Mouse (Mus musculus) midbrain, embryonic 10.5 days (tissue): ENCODE measurements around the gene Afap1l2. TPM values are rescaled to one million over a fixed set of nuclear protein-coding genes. Genes with fewer than 3 reads are reported as not detected.

Experiments
- DNase-seq: peaks from one replicate; pipeline ENCODE4 v3.0.0-alpha.2; 2017; ENCODE audit warnings: low spot score
- H3K27ac ChIP-seq: fragments of 300-500 bp; sonication (generic); replicated peaks from 2 replicates; pipeline ENCODE4 v1.5.1; 2016; ENCODE audit warnings: mild to moderate bottlenecking
- H3K27me3 ChIP-seq: fragments of 300-500 bp; sonication (generic); 2 replicates; pipeline ENCODE4 v1.6.1; 2016; ENCODE audit warnings: low read depth, mild to moderate bottlenecking; ENCODE audit not compliant: poor library complexity, severe bottlenecking
- H3K36me3 ChIP-seq: fragments of 300-500 bp; sonication (generic); 2 replicates; pipeline ENCODE4 v1.6.1; 2016; ENCODE audit warnings: mild to moderate bottlenecking, moderate library complexity
- H3K4me1 ChIP-seq: fragments of 300-500 bp; sonication (generic); 2 replicates; pipeline ENCODE4 v1.6.1; 2016
- H3K4me3 ChIP-seq: fragments of 300-500 bp; sonication (generic); 2 replicates; pipeline ENCODE4 v1.5.1; 2016; ENCODE audit warnings: mild to moderate bottlenecking, moderate library complexity
- H3K9me3 ChIP-seq: fragments of 300-500 bp; sonication (generic); replicated peaks from 2 replicates; pipeline ENCODE4 v1.6.1; 2016; ENCODE audit warnings: mild to moderate bottlenecking
- WGBS: fragments of 180-500 bp; shearing (Covaris S2); methylation state at CpG from one replicate; pipeline ENCODE4 v1.1.7; 2016; 5-methylcytosine and 5-hydroxymethylcytosine counted together
- polyA plus RNA-seq: library from polyadenylated mRNA; unstranded; fragments of >200 nt; fragmentation: Nextera tagmentation; extraction: Ambion mirVana; gene quantifications from 2 replicates; pipeline ENCODE4 v1.2.1, GENCODE M21; 2016

Gene Afap1l2
- polyA plus RNA-seq, 1 experiment from 2014 or later = 3.6 TPM

- WGBS = 49% methylated on average over 5 of the region's 5 CpGs
- no peak for DNase-seq
Measured at GRCm38 (mm10) chr19:56888654-56889053, 119.4 kb downstream of the Afap1l2 start.

GRCm38 (mm10) chr19:56887879-56888278 is 120.1 kb downstream of the Afap1l2 start:
- Histone ChIP-seq H3K4me1 (peaks cover 29% of the 10 kb centered on the region), H3K9me3 (no peaks in the 10 kb centered on the region), H3K36me3 (no peaks in the 10 kb centered on the region), H3K27ac (no peak overlapping the region), H3K27me3 (no peaks in the 10 kb centered on the region), H3K4me3 (no peak overlapping the region)
- WGBS = 89% methylated on average over 10 of the region's 10 CpGs
- DNase-seq = no peak

More at GRCm38 (mm10) chr19:56888654-56889053, 119.4 kb downstream of the Afap1l2 start:
- no peaks in the 10 kb centered on the region for H3K36me3 ChIP-seq
- H3K4me1 ChIP-seq = peaks cover 29% of the 10 kb centered on the region
- H3K27ac ChIP-seq = peak overlapping the region; percentile 42; the same call in 1 of the 2 replicates
- H3K4me3 ChIP-seq = no peak overlapping the region
- H3K9me3 ChIP-seq = no peaks in the 10 kb centered on the region
- no peaks in the 10 kb centered on the region for H3K27me3 ChIP-seq

GRCm38 (mm10) chr19:56877364-56877763 is 130.7 kb downstream of the Afap1l2 start:
- Histone ChIP-seq H3K27me3 (peaks cover 71% of the 10 kb centered on the region), H3K4me3 (no peak overlapping the region), H3K9me3 (no peaks in the 10 kb centered on the region), H3K27ac (no peak overlapping the region), H3K4me1 (peaks cover 40% of the 10 kb centered on the region), H3K36me3 (no peaks in the 10 kb centered on the region)
- WGBS = 85% methylated on average over 6 of the region's 6 CpGs
- no peak for DNase-seq

- H3K36me3 ChIP-seq = no peaks in the 10 kb centered on the region
- H3K27me3 ChIP-seq = peaks cover 89% of the 10 kb centered on the region
- H3K4me3 ChIP-seq = peak overlapping the region; percentile 70
- peak overlapping the region; percentile 59 for H3K27ac ChIP-seq
- 9% methylated on average over 30 of the region's 30 CpGs for WGBS
- peak; percentile 45 for DNase-seq
- H3K4me1 ChIP-seq = peaks cover 16% of the 10 kb centered on the region
- no peaks in the 10 kb centered on the region for H3K9me3 ChIP-seq
Measured at GRCm38 (mm10) chr19:56874601-56875315, 133.3 kb downstream of the Afap1l2 start.

GRCm38 (mm10) chr19:56873816-56874600 is 134.0 kb downstream of the Afap1l2 start, which contains the start of gene Vwa2:
TSS of gene Vwa2 (plus strand) at chr19:56874249.
- Histone ChIP-seq H3K9me3 (no peaks in the 10 kb centered on the region), H3K4me1 (peaks cover 16% of the 10 kb centered on the region), H3K27ac (peak within 1 kb of the TSS; percentile 59), H3K4me3 (peak within 1 kb of the TSS; percentile 70), H3K36me3 (no peaks in the 10 kb centered on the region), H3K27me3 (peaks cover 90% of the 10 kb centered on the region)
- peak; percentile 43 for DNase-seq
- 3% methylated on average over 71 of the region's 71 CpGs for WGBS

- Histone ChIP-seq H3K27me3 (peaks cover 34% of the 10 kb centered on the region), H3K9me3 (no peaks in the 10 kb centered on the region), H3K36me3 (no peaks in the 10 kb centered on the region), H3K4me1 (no peaks in the 10 kb centered on the region), H3K27ac (no peak overlapping the region), H3K4me3 (no peak overlapping the region)
- WGBS = 70% methylated on average over 4 of the region's 4 CpGs
- no peak for DNase-seq
Measured at GRCm38 (mm10) chr19:56867701-56868100, 140.3 kb downstream of the Afap1l2 start.

Other genes with a start within 250 kb of the Afap1l2 start
- gene Ccdc186, start 186.0 kb downstream of the Afap1l2 start, polyA plus RNA-seq = 15.4 and 17.6 TPM in 2 replicates
- 0.32 TPM in 2 replicates for gene Tdrd1, start 182.0 kb downstream of the Afap1l2 start, polyA plus RNA-seq
- gene Vwa2, start 134.0 kb downstream of the Afap1l2 start, polyA plus RNA-seq = 0.26 and 0.52 TPM in 2 replicates